Mouse (Mus musculus) embryonic facial prominence, embryonic 11.5 days (tissue): Measurements from ENCODE around the gene Dedd2. TPM values are rescaled to one million over a fixed set of nuclear protein-coding genes. Genes with fewer than 3 reads are reported as not detected.
A peak's percentile ranks its signal among the peaks of the same experiment; 100 is the strongest.

ENCODE experiments used
- ATAC-seq: fragments of 200-750 bp; cut with Nextera tagmentation; replicated peaks from 2 replicates; pipeline ENCODE4 v1.8.0; 2017; ENCODE audit warnings: low read depth; ENCODE audit not compliant: insufficient number of reproducible peaks, low FRiP score, low TSS enrichment
- DNase-seq: peaks from one replicate; pipeline ENCODE4 v3.0.0-alpha.2; 2015; ENCODE audit warnings: low spot score
- H3K27ac ChIP-seq: fragments of 300-500 bp; sonication (generic); replicated peaks from 2 replicates; pipeline ENCODE4 v1.5.1; 2014; ENCODE audit warnings: mild to moderate bottlenecking, low read depth, low read length, control low read depth
- H3K27me3 ChIP-seq: fragments of 300-500 bp; sonication (generic); 2 replicates; pipeline ENCODE4 v1.6.1; 2014; ENCODE audit warnings: mild to moderate bottlenecking, low read length, moderate library complexity, mixed read lengths; ENCODE audit not compliant: control insufficient read depth, insufficient read depth
- H3K36me3 ChIP-seq: fragments of 300-500 bp; sonication (generic); replicated peaks from 2 replicates; pipeline ENCODE4 v1.6.1; 2014; ENCODE audit warnings: low read depth, mild to moderate bottlenecking, low read length, moderate library complexity, mixed read lengths; ENCODE audit not compliant: control insufficient read depth, insufficient read depth
- H3K4me1 ChIP-seq: fragments of 300-500 bp; sonication (generic); 2 replicates; pipeline ENCODE4 v1.6.1; 2014; ENCODE audit warnings: low read length, mixed read lengths; ENCODE audit not compliant: control insufficient read depth, insufficient read depth
- H3K4me2 ChIP-seq: fragments of 300-500 bp; sonication (generic); 2 replicates; pipeline ENCODE4 v1.6.1; 2014; ENCODE audit warnings: low read depth, mild to moderate bottlenecking, control low read depth, low read length, moderate library complexity
- H3K4me3 ChIP-seq: fragments of 300-500 bp; sonication (generic); 2 replicates; pipeline ENCODE4 v1.5.1; 2014; ENCODE audit warnings: low read depth, low read length, control low read depth
- H3K9ac ChIP-seq: fragments of 300-500 bp; sonication (generic); replicated peaks from 2 replicates; pipeline ENCODE4 v1.6.1; 2014; ENCODE audit warnings: mild to moderate bottlenecking, control low read depth, low read length
- H3K9me3 ChIP-seq: fragments of 300-500 bp; sonication (generic); replicated peaks from 2 replicates; pipeline ENCODE4 v1.6.1; 2016; ENCODE audit warnings: mild to moderate bottlenecking, low read length, inconsistent platforms, mixed read lengths; ENCODE audit not compliant: control insufficient read depth
- WGBS: fragments of 180-500 bp; shearing (Covaris S2); extraction: QIAGEN DNeasy Blood & Tissue Kit; methylation state at CpG from one replicate; pipeline ENCODE4 v1.1.7; 2014; 5-methylcytosine and 5-hydroxymethylcytosine counted together
- polyA plus RNA-seq: library from polyadenylated mRNA; unstranded; fragments of >200 nt; fragmentation: Nextera tagmentation; extraction: Ambion mirVana; gene quantifications from 2 replicates; pipeline ENCODE4 v1.2.1, GENCODE M21; 2014

The Dedd2 gene
- polyA plus RNA-seq, 1 experiment from 2014 or later, result 7.7 TPM

DNA sequence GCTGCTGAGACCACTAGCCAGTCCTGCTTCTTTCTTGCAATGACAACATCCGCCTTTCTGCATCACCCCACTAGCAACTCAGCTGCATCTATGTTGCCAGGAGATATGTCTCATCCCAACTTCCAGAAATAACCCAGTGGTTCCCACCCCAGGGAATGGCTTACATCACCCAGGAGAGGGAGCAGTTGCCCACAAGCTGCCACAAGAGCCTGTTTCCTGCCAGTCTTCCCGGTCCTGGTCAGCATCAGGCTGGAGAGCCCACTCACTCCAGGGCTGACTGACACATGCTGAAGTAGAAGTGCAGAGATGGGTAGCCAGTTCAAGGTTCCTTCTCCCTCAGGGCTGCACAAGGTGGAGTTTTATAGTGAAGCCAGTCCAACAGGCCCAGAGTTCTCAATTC is 20.6 kb upstream of the Dedd2 start:
- Histone ChIP-seq H3K36me3 (peaks cover 10% of the 10 kb centered on the region), H3K4me1 (no peaks in the 10 kb centered on the region; the same call in 1 of the 2 replicates), H3K9me3 (no peaks in the 10 kb centered on the region), H3K27ac (no peak overlapping the region), H3K27me3 (no peaks in the 10 kb centered on the region), H3K4me2 (no peak overlapping the region), H3K9ac (no peak overlapping the region), H3K4me3 (no peak overlapping the region)
- 35% methylated on average over 2 of the region's 2 CpGs for WGBS
- no peak for ATAC-seq
- DNase-seq, result peak; percentile 56

DNA sequence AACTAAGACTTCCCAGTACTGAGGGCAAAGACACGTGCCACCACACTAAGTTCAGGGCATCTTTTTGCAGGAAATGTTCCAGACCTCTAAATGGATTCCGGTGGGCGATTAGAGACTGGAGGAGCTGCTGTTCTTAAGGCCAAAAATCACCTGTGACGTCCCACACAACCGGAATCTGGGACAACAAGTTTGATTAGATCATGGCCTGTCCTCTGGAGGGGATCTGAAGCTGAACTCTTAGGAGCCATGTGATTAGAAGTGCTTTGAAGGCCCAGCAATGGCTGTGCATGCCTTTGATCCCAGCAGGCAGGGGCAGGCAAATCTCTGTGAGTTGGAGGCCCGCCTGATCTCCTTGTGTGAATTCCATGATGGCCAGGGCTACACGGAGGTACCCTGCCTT is 20.2 kb upstream of the Dedd2 start:
- no peak overlapping the region for H3K4me2 ChIP-seq
- no peaks in the 10 kb centered on the region for H3K9me3 ChIP-seq
- DNase-seq (no peak), ATAC-seq (no peak)
- no peak overlapping the region for H3K27ac ChIP-seq
- H3K36me3 ChIP-seq, result peaks cover 10% of the 10 kb centered on the region
- H3K4me1 ChIP-seq, result no peaks in the 10 kb centered on the region; the same call in 1 of the 2 replicates
- H3K9ac ChIP-seq, result no peak overlapping the region; the same call in 1 of the 2 replicates
- WGBS, result 71% methylated on average over 7 of the region's 7 CpGs
- no peaks in the 10 kb centered on the region for H3K27me3 ChIP-seq
- no peak overlapping the region for H3K4me3 ChIP-seq

DNA sequence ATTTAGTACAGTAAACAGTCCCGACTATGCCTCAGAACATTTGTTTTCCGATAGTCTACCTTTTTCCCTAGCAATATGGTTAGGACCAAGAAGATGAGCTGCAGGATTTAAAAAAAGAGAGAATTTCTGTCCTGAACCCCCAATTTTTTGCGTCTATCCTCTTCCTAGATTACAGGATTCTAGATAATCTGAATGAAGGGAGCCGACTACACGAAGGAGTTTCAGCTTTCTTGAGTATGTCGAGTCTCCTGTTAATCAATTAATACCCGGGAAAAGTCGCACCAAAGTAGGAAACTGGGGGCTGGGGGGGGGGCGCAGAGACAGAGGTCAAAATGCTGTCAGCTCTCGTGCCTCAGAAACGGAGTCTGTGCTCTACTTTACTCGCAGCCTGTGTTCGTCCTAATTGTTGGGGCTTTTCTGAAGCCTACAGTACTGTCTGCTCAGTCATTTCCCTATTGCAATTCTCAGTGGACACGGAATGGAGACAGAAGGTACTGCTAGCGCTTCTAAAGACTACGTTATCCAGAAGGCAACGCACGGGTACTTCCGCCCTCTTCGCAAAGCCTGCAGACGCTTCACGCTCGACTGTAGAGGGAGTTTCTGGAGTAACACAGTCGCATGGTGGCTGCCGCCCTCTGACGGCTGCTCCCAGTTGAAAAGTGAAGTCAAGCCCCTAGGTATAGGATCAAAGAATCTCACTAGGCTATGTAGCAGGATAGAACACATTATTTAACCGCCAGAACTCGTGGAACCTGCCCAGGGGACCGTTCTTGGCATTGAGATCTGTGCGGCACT is 18.6 kb upstream of the Dedd2 start:
- Histone ChIP-seq H3K36me3 (no peaks in the 10 kb centered on the region; the same call in none of the 2 replicates), H3K4me1 (no peaks in the 10 kb centered on the region; the same call in 1 of the 2 replicates), H3K27me3 (no peaks in the 10 kb centered on the region), H3K4me3 (peak overlapping the region; percentile 84), H3K9me3 (no peaks in the 10 kb centered on the region), H3K4me2 (peak overlapping the region; percentile 38), H3K9ac (no peak overlapping the region), H3K27ac (no peak overlapping the region)
- ATAC-seq, result peak; percentile 42
- peak; percentile 92 for DNase-seq
- 3% methylated on average over 30 of the region's 30 CpGs for WGBS

DNA sequence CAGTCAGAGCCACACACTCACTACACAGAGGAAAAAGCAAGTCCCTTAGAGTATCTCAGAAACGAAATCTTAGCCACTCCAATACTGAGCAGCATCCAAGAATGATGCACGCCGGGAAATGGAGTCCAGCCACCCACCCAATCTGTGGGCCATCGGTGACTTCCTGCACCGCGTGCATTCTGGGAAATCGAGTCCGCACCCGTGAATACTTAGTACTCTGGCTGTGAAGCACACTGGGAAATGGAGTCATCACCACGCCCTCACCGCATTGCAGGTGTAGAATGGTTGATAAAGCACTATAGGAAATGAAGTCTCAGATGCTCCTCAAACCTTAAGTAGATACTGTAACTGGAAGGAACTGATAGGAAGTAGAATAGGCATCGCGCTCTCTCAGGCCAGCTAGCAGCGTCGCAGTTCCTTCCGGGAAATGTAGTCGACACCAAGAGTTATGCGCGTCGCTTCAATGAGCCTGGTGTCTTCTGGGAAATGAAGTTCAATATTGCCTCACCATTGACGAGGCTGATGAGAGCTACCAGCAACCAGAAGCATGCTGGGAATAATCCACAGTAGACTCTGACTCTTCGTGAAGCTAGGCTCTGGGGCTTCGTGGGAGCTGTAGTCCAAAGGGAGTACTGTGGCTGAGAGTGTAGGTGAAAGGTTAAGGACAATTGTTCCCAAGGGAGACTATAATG is 17.7 kb upstream of the Dedd2 start:
- WGBS, result under 1% methylated on average over 23 of the region's 23 CpGs
- Histone ChIP-seq H3K27me3 (no peaks in the 10 kb centered on the region), H3K27ac (peak overlapping the region; percentile 23; the same call in 1 of the 2 replicates), H3K9ac (no peak overlapping the region), H3K9me3 (no peaks in the 10 kb centered on the region), H3K4me3 (peak overlapping the region; percentile 84), H3K4me2 (peak overlapping the region; percentile 38), H3K4me1 (no peaks in the 10 kb centered on the region; the same call in 1 of the 2 replicates), H3K36me3 (no peaks in the 10 kb centered on the region)
- ATAC-seq, result peak; percentile 92
- peak; percentile 96 for DNase-seq

DNA sequence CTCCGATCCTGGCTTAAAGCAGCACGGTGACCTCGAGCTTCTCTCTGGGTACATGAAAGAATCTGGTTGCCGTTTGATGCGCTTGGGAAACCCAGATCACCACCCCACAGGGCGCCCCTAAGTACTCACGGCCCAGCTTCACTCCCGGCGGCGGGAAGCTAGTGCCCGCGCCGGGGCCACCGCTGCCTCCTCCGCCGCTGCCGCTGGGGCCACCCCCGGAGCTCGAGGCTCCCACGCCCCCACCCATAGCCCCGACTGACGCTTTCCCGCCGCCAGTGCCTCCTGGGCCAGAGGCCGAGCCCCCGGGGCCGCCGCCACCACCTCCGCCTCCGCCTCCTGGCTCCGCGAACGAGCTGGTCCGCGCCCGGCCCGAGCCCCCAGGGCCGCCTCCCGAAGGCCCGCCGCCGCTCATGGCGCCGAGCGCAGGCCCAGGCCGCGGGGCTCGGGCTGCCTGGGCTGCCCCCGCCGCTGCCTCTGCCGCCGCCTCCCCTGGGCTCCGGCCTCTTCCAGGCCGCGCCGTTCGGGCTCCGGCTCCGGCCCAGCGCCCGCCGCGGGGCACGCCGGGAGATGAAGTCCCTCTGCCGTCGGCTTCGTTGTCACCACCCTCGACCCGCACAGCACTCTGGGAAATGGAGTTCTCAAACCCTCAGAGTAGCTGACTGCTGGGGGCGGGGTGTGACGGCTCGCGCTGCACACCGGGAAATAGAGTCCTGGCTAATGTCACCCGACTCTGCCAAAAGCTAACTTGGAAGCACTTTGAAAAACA is 17.0 kb upstream of the Dedd2 start, which contains the start of gene Gsk3a:
Gene Gsk3a, minus strand, starts transcription at position 603 of the 766 bp plus-strand sequence.
- no peaks in the 10 kb centered on the region; the same call in 1 of the 2 replicates for H3K4me1 ChIP-seq
- H3K9me3 ChIP-seq, result no peaks in the 10 kb centered on the region
- no peaks in the 10 kb centered on the region for H3K27me3 ChIP-seq
- peak within 1 kb of the TSS; percentile 84 for H3K4me3 ChIP-seq
- peak within 1 kb of the TSS; percentile 94 for H3K9ac ChIP-seq
- H3K27ac ChIP-seq, result peak within 1 kb of the TSS; percentile 56; the same call in 1 of the 2 replicates
- ATAC-seq (peak; percentile 84), DNase-seq (peak; percentile 99)
- under 1% methylated on average over 51 of the region's 76 CpGs for WGBS
- H3K36me3 ChIP-seq, result peaks cover 3% of the 10 kb centered on the region; the same call in 1 of the 2 replicates
- peak within 1 kb of the TSS; percentile 52 for H3K4me2 ChIP-seq

DNA sequence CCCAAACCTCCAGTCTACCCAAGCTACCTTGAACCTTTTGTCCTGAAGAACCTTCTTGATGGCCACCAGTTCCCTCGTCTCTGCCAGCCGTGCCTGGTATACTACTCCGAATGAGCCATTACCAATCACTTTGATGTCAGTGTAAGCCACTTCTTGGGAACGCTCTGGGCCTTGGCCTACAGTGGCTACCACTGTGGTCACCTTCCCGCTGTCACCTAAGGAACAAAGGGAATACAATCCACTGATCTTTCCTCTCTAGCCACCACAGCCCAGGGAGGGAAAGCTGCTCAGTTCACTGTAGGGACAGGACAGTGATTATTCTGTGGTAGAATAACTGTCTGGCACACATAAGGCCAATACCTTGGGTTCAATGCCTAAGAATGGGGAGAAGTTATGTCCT is 15.1 kb upstream of the Dedd2 start:
- Histone ChIP-seq H3K4me2 (no peak overlapping the region), H3K4me3 (no peak overlapping the region), H3K27me3 (no peaks in the 10 kb centered on the region), H3K9ac (no peak overlapping the region), H3K4me1 (no peaks in the 10 kb centered on the region; the same call in 1 of the 2 replicates), H3K9me3 (no peaks in the 10 kb centered on the region), H3K27ac (no peak overlapping the region), H3K36me3 (peaks cover 13% of the 10 kb centered on the region)
- ATAC-seq (no peak), DNase-seq (no peak)
- 91% methylated on average over 5 of the region's 5 CpGs for WGBS

DNA sequence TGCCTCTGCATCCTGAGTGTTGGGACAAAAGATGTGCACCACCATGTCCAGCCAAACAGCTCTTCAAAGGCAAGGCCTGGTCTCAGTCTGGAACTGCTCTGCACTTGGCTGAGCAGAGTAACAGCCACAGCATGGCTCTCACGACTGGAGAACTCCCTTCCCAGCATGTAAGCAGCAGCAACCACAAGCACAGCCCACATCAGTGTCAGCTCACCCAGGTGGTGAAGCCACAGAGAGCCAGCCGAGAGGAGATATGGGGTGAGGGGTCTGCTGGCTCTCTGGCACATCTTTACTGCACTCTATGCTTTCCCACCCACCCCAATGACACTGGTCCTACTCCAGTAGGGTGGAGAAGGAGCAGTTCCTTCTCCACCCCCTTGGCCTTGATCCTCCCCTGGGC is 12.6 kb upstream of the Dedd2 start:
- ATAC-seq (no peak), DNase-seq (no peak)
- Histone ChIP-seq H3K27me3 (no peaks in the 10 kb centered on the region), H3K4me1 (no peaks in the 10 kb centered on the region; the same call in 1 of the 2 replicates), H3K36me3 (peaks cover 17% of the 10 kb centered on the region), H3K4me3 (no peak overlapping the region), H3K27ac (no peak overlapping the region), H3K4me2 (no peak overlapping the region), H3K9me3 (no peaks in the 10 kb centered on the region), H3K9ac (no peak overlapping the region)
- 88% methylated on average over 2 of the region's 2 CpGs for WGBS
